Mouse (Mus musculus) liver, embryonic 11.5 days (tissue): ENCODE data around the gene Cbx8. TPM values are rescaled to one million over a fixed set of nuclear protein-coding genes. Genes with fewer than 3 reads are reported as not detected.

ENCODE experiments used
- ATAC-seq: fragments of 200-750 bp; cut with Nextera tagmentation; replicated peaks from 2 replicates; pipeline ENCODE4 v1.8.0; 2017; ENCODE audit warnings: moderate number of reproducible peaks, mild to moderate bottlenecking, moderate TSS enrichment, moderate library complexity; ENCODE audit not compliant: low FRiP score
- DNase-seq: peaks from one replicate; pipeline ENCODE4 v3.0.0-alpha.2; 2017; ENCODE audit warnings: low spot score
- H3K27ac ChIP-seq: fragments of 300-500 bp; sonication (generic); 2 replicates; pipeline ENCODE4 v1.5.1; 2014; ENCODE audit warnings: mild to moderate bottlenecking, low read depth, low read length, control low read depth
- H3K27me3 ChIP-seq: fragments of 300-500 bp; sonication (generic); replicated peaks from 2 replicates; pipeline ENCODE4 v1.6.1; 2014; ENCODE audit warnings: low read length, mixed read lengths; ENCODE audit not compliant: control insufficient read depth, insufficient read depth
- H3K36me3 ChIP-seq: fragments of 300-500 bp; sonication (generic); 2 replicates; pipeline ENCODE4 v1.6.1; 2014; ENCODE audit warnings: mild to moderate bottlenecking, low read length, moderate library complexity, mixed read lengths; ENCODE audit not compliant: control insufficient read depth, insufficient read depth
- H3K4me1 ChIP-seq: fragments of 300-500 bp; sonication (generic); replicated peaks from 2 replicates; pipeline ENCODE4 v1.6.1; 2014; ENCODE audit warnings: low read length, mixed read lengths; ENCODE audit not compliant: control insufficient read depth, insufficient read depth
- H3K4me2 ChIP-seq: fragments of 300-500 bp; sonication (generic); 2 replicates; pipeline ENCODE4 v1.6.1; 2014; ENCODE audit warnings: mild to moderate bottlenecking, control low read depth, moderate library complexity
- H3K4me3 ChIP-seq: fragments of 300-500 bp; sonication (generic); 2 replicates; pipeline ENCODE4 v1.5.1; 2014; ENCODE audit warnings: low read depth, low read length, control low read depth
- H3K9ac ChIP-seq: fragments of 300-500 bp; sonication (generic); 2 replicates; pipeline ENCODE4 v1.6.1; 2014; ENCODE audit warnings: low read depth, low read length, control low read depth
- H3K9me3 ChIP-seq: fragments of 300-500 bp; sonication (generic); 2 replicates; pipeline ENCODE4 v1.6.1; 2016; ENCODE audit warnings: low read length, inconsistent platforms, mixed read lengths; ENCODE audit not compliant: control insufficient read depth
- WGBS: fragments of 180-500 bp; shearing (Covaris S2); extraction: QIAGEN DNeasy Blood & Tissue Kit; methylation state at CpG from one replicate; pipeline ENCODE4 v1.1.7; 2014; 5-methylcytosine and 5-hydroxymethylcytosine counted together
- polyA plus RNA-seq: library from polyadenylated mRNA; unstranded; fragments of >200 nt; fragmentation: Nextera tagmentation; extraction: Ambion mirVana; gene quantifications from 2 replicates; pipeline ENCODE4 v1.2.1, GENCODE M21; 2014

Cbx8 gene
- polyA plus RNA-seq, 1 experiment from 2014 or later: 7.1 TPM

DNA sequence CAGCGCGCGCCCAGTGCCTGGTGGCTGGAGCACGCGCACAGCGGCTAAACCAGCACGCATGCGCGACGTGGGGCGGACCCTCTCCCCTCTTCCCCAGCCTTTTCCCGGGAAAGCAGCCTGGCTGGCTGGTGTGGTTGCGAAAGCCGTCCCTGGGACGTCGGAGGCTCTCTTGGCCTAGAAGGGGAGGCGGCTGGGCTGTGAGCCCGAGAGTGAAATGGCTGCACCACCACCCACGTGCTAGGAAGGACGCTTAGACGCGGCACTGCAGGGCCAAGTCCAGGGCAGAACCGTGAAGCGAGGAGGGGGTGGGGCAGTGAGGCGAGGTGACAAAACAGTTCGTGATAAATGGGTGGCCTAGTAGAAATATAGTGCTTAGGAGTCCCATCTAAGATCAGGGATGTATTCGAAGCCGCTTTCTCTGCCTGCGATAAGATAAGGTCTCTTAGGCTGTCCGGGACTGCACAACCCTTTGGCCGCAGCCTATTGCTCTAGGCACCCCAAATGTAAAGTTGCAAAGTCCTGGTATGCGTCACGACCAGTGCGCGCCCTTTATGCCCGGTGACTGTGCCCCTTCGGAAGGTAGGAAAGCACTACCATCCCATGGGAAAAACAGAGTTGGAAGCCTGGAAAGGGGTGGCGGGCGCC, 6.0 kb upstream of the Cbx8 start:
- H3K36me3 ChIP-seq: no peaks in the 10 kb centered on the region
- peak; percentile 62 for DNase-seq
- peak overlapping the region; percentile 7 for H3K4me3 ChIP-seq
- peak; percentile 14; the same call in 1 of the 2 replicates for ATAC-seq
- peak overlapping the region; percentile 50 for H3K4me2 ChIP-seq
- no peak overlapping the region for H3K9ac ChIP-seq
- no peak overlapping the region for H3K27ac ChIP-seq
- H3K27me3 ChIP-seq: peaks cover 100% of the 10 kb centered on the region
- H3K4me1 ChIP-seq: peaks cover 25% of the 10 kb centered on the region
- H3K9me3 ChIP-seq: no peaks in the 10 kb centered on the region
- WGBS: under 1% methylated on average over 39 of the region's 39 CpGs

GRCm38 (mm10) chr11:119044551-119045337, 4.0 kb upstream of the Cbx8 start:
- WGBS: 4% methylated on average over 41 of the region's 41 CpGs
- peaks cover 35% of the 10 kb centered on the region for H3K4me1 ChIP-seq
- no peak for ATAC-seq
- H3K27ac ChIP-seq: no peak overlapping the region
- peak overlapping the region; percentile 46 for H3K4me2 ChIP-seq
- DNase-seq: peak; percentile 46
- H3K27me3 ChIP-seq: peaks cover 86% of the 10 kb centered on the region
- peak overlapping the region; percentile 17; the same call in 1 of the 2 replicates for H3K4me3 ChIP-seq
- H3K9me3 ChIP-seq: no peaks in the 10 kb centered on the region
- no peaks in the 10 kb centered on the region for H3K36me3 ChIP-seq
- no peak overlapping the region for H3K9ac ChIP-seq

- peaks cover 86% of the 10 kb centered on the region for H3K27me3 ChIP-seq
- no peak overlapping the region; the same call in 1 of the 2 replicates for H3K4me2 ChIP-seq
- no peak overlapping the region for H3K4me3 ChIP-seq
- no peaks in the 10 kb centered on the region for H3K9me3 ChIP-seq
- no peak overlapping the region for H3K27ac ChIP-seq
- WGBS: 5% methylated on average over 10 of the region's 10 CpGs
- ATAC-seq (no peak), DNase-seq (no peak)
- H3K4me1 ChIP-seq: peaks cover 43% of the 10 kb centered on the region
- no peak overlapping the region for H3K9ac ChIP-seq
- H3K36me3 ChIP-seq: no peaks in the 10 kb centered on the region
Measured at GRCm38 (mm10) chr11:119043761-119044550, 3.2 kb upstream of the Cbx8 start.

GRCm38 (mm10) chr11:119043273-119043540, 2.4 kb upstream of the Cbx8 start:
- Histone ChIP-seq H3K4me1 (peaks cover 48% of the 10 kb centered on the region), H3K4me2 (no peak overlapping the region), H3K9ac (no peak overlapping the region), H3K36me3 (no peaks in the 10 kb centered on the region), H3K4me3 (no peak overlapping the region), H3K9me3 (no peaks in the 10 kb centered on the region), H3K27ac (no peak overlapping the region), H3K27me3 (peaks cover 86% of the 10 kb centered on the region)
- 3% methylated on average over 4 of the region's 4 CpGs for WGBS
- DNase-seq (no peak), ATAC-seq (no peak)

- peaks cover 50% of the 10 kb centered on the region for H3K4me1 ChIP-seq
- H3K4me2 ChIP-seq: peak overlapping the region; percentile 92
- 1% methylated on average over 52 of the region's 52 CpGs for WGBS
- no peak overlapping the region for H3K9ac ChIP-seq
- H3K27ac ChIP-seq: no peak overlapping the region
- H3K36me3 ChIP-seq: no peaks in the 10 kb centered on the region
- ATAC-seq (no peak), DNase-seq (peak; percentile 41)
- peaks cover 86% of the 10 kb centered on the region for H3K27me3 ChIP-seq
- H3K4me3 ChIP-seq: 0 out of 2 replicates have a peak overlapping the region, but pooled peaks have one; percentile 15
- no peaks in the 10 kb centered on the region for H3K9me3 ChIP-seq
Measured at GRCm38 (mm10) chr11:119042466-119043272, 1.9 kb upstream of the Cbx8 start.

DNA sequence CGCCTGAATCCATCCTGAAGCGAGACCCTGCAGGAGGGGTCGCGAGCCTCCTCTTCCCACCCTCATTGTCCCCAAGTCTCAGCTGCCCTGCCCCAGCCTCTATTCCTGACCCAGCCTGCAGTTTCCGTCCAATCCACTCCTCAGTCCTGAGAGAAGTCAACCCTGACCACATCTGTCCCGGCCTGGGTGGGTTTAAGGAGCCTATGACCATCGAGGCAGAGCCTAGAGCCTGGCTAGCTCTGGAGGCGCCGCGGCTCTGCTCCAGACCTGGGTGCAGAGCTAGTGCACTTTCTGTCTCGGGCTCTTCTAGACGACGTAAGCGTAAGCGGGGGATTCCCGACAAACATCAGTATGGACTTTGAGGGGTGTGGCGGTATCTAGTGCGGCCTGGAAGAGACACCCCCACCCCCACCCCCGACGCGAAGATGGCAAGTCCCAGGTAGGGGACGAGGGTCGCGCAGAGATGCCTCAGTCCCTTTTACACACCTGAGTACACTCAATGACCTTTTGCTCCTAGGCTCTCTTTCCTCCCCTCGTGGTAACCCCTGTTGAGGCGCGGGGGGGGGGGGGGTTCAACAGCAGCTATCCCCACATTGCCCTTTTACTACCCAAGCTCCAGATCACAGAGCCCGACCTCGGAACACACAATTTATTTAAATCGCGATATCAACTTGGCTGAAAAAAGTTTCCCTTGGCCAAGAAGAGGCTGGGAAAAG, 1.1 kb upstream of the Cbx8 start:
- DNase-seq (peak; percentile 44), ATAC-seq (no peak)
- H3K4me3 ChIP-seq: peak overlapping the region; percentile 75
- H3K27ac ChIP-seq: no peak overlapping the region
- 3% methylated on average over 31 of the region's 31 CpGs for WGBS
- H3K4me2 ChIP-seq: peak overlapping the region; percentile 92
- no peaks in the 10 kb centered on the region for H3K9me3 ChIP-seq
- no peak overlapping the region for H3K9ac ChIP-seq
- peaks cover 53% of the 10 kb centered on the region for H3K4me1 ChIP-seq
- H3K36me3 ChIP-seq: no peaks in the 10 kb centered on the region
- peaks cover 86% of the 10 kb centered on the region for H3K27me3 ChIP-seq

DNA sequence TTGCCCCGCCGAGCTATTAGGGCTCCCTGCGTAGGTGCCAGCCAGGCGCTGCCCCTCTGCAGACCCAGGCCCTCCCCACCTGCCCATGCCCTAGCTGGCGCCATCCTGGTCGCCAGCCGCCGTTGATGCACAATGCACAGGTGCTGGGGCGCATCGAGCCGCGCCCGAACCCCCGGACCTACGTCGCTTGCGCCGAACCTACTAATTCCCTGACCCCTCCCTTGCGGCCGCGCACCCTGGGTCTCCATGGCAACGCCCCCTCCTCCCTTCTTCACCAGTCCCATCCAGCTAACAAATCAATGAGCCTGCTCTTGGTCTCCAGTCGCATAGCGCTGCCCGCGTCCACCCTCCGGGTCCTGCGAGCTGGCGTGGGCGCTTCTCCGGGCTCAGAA, 552 bp upstream of the Cbx8 start:
- peaks cover 86% of the 10 kb centered on the region for H3K27me3 ChIP-seq
- no peaks in the 10 kb centered on the region for H3K9me3 ChIP-seq
- H3K4me2 ChIP-seq: peak overlapping the region; percentile 92
- under 1% methylated on average over 30 of the region's 31 CpGs for WGBS
- peak overlapping the region; percentile 44 for H3K9ac ChIP-seq
- ATAC-seq (peak; percentile 53), DNase-seq (no peak)
- H3K4me1 ChIP-seq: peaks cover 50% of the 10 kb centered on the region
- peak overlapping the region; percentile 75 for H3K4me3 ChIP-seq
- no peaks in the 10 kb centered on the region for H3K36me3 ChIP-seq
- no peak overlapping the region for H3K27ac ChIP-seq
